Mouse (Mus musculus) testis, adult 2 months (tissue): ENCODE measurements around the gene Fbxl14.

ENCODE experiments used
- CTCF ChIP-seq: fragments of 200-500 bp; IDR thresholded peaks from 2 replicates; pipeline ENCODE4 v1.5.1; 2012; ENCODE audit warnings: low read depth, mild to moderate bottlenecking, inconsistent platforms, low read length, moderate library complexity; ENCODE audit not compliant: control insufficient read depth, insufficient read depth, insufficient replicate concordance
- POLR2A ChIP-seq: fragments of 200-500 bp; IDR thresholded peaks from 2 replicates; pipeline ENCODE4 v1.6.1; 2012; ENCODE audit warnings: low read depth, mild to moderate bottlenecking, inconsistent platforms, low read length, moderate library complexity; ENCODE audit not compliant: control insufficient read depth

DNA sequence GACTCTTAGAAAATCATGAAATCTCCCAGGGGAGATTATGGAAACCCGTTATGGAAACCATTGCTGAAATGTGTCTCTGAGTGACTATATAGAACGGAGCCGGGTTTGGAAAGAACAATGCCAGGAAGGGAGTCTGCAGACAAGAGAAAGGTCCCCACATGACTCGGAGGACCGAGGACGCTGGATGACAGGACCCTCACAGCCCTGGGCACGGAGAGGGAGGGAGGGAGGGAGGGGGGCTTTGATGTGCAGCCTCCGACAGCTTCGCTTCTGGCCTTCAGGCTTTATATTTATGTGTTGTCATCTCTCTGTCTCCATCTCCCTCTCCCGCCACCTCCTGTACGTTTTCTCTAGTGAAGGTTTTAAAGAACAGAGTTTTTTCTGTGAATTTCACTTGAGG lies 11.5 kb downstream of the Fbxl14 start:
- TF ChIP-seq POLR2A (no peak), CTCF (no peak)
